In genomic region chr13:60193273-60193672, GRCm38 (mm10) we compare ENCODE assay signal across 23 mouse cellular contexts. TPM values are rescaled to one million over a fixed set of nuclear protein-coding genes. Genes with fewer than 3 reads are reported as not detected.
DNase-seq lines count a peak whose midpoint lies in the region; ATAC-seq lines count a peak whose summit lies in the region.
"Had no signal": no experiment of that assay in that cellular context is flagged by ENCODE, and none has a peak within 500 bp of the region (broad histone marks: within the 10 kb centered on the region; RNA-seq: fewer than 3 reads in every experiment).

No protein-coding gene starts in this region.

- no peak for DNase-seq in limb, embryonic 10.5 days (ENCODE audit: low spot score)
- peak; percentile 52 for DNase-seq in NIH3T3 (ENCODE audit: low read depth)
- no peak for DNase-seq in frontal cortex, postnatal 36 days (ENCODE audit: low spot score in 2 of 2)
- no peak for DNase-seq in hindbrain, embryonic 14.5 days (ENCODE audit: low spot score)
- DNase-seq: adrenal gland, postnatal 14 days; cerebellum, adult 18-20 months; cerebellum, postnatal 25 days; heart, adult 18-20 months; kidney, adult 18-20 months; kidney, postnatal 14 days; lung, adult 2 months; right cerebral cortex, postnatal 4 days; thymus, postnatal 14 days had no signal

- peaks cover 17% of the 10 kb centered on the region for H3K4me1 ChIP-seq in limb, embryonic 12.5 days (replicated peaks)
- H3K4me1 ChIP-seq in limb, embryonic 10.5 days = no peaks in the 10 kb centered on the region
- peaks cover 8% of the 10 kb centered on the region for H3K4me1 ChIP-seq in embryonic facial prominence, embryonic 15.5 days
- H3K4me1 ChIP-seq in limb, embryonic 15.5 days = peaks cover 12% of the 10 kb centered on the region
- no peaks in the 10 kb centered on the region for H3K4me1 ChIP-seq in kidney, embryonic 14.5 days (ENCODE audit: control insufficient read depth, insufficient read depth, low read length)
- H3K4me1 ChIP-seq in hindbrain, embryonic 14.5 days (replicated peaks; ENCODE audit: control insufficient read depth, insufficient read depth, low read length) = no peaks in the 10 kb centered on the region
- H3K4me1 ChIP-seq: forebrain, embryonic 12.5 days; hindbrain, embryonic 15.5 days; liver, embryonic 12.5 days had no signal

- H3K27ac ChIP-seq in limb, embryonic 12.5 days = peak overlapping the region; percentile 24
- H3K27ac ChIP-seq in limb, embryonic 10.5 days = no peak overlapping the region
- H3K27ac ChIP-seq in embryonic facial prominence, embryonic 15.5 days (replicated peaks) = peak overlapping the region; percentile 22; the same call in 1 of the 2 replicates
- peak overlapping the region; percentile 52 for H3K27ac ChIP-seq in limb, embryonic 15.5 days
- H3K27ac ChIP-seq in kidney, embryonic 14.5 days (ENCODE audit: low read depth, low read length) = no peak overlapping the region
- H3K27ac ChIP-seq in hindbrain, embryonic 14.5 days = no peak overlapping the region
- H3K27ac ChIP-seq: forebrain, embryonic 12.5 days; heart, embryonic 13.5 days; hindbrain, embryonic 15.5 days; liver, embryonic 12.5 days had no signal

- no peak overlapping the region for H3K4me3 ChIP-seq in limb, embryonic 12.5 days (replicated peaks)
- H3K4me3 ChIP-seq in limb, embryonic 10.5 days = no peak overlapping the region
- no peak overlapping the region for H3K4me3 ChIP-seq in embryonic facial prominence, embryonic 15.5 days (replicated peaks)
- no peak overlapping the region for H3K4me3 ChIP-seq in limb, embryonic 15.5 days
- no peak overlapping the region for H3K4me3 ChIP-seq in kidney, embryonic 14.5 days (ENCODE audit: low read length)
- no peak overlapping the region for H3K4me3 ChIP-seq in hindbrain, embryonic 14.5 days (replicated peaks; ENCODE audit: low read length)
- H3K4me3 ChIP-seq: forebrain, embryonic 12.5 days; heart, embryonic 13.5 days; hindbrain, embryonic 15.5 days; liver, embryonic 12.5 days had no signal

- no peak overlapping the region for H3K4me2 ChIP-seq in limb, embryonic 12.5 days
- H3K4me2 ChIP-seq in embryonic facial prominence, embryonic 15.5 days (replicated peaks) = peak overlapping the region; percentile 25; the same call in 1 of the 2 replicates
- no peak overlapping the region for H3K4me2 ChIP-seq in limb, embryonic 15.5 days
- no peak overlapping the region for H3K4me2 ChIP-seq in kidney, embryonic 14.5 days (replicated peaks; ENCODE audit: low read depth, low read length)
- no peak overlapping the region for H3K4me2 ChIP-seq in hindbrain, embryonic 14.5 days (replicated peaks)
- H3K4me2 ChIP-seq: forebrain, embryonic 12.5 days; heart, embryonic 13.5 days; hindbrain, embryonic 15.5 days; liver, embryonic 12.5 days had no signal

- no peak for ATAC-seq in limb, embryonic 12.5 days (ENCODE audit: insufficient number of reproducible peaks, insufficient read depth, low FRiP score, low TSS enrichment, low read depth)
- peak; percentile 47; the same call in 1 of the 2 replicates for ATAC-seq in embryonic facial prominence, embryonic 15.5 days (ENCODE audit: insufficient number of reproducible peaks, low FRiP score, low TSS enrichment, low read depth)
- ATAC-seq in limb, embryonic 15.5 days (ENCODE audit: insufficient number of reproducible peaks, low FRiP score, low TSS enrichment, low read depth) = peak; percentile 58; the same call in 1 of the 2 replicates
- ATAC-seq in kidney, embryonic 14.5 days (ENCODE audit: low FRiP score, low TSS enrichment) = no peak
- no peak for ATAC-seq in hindbrain, embryonic 14.5 days (ENCODE audit: low FRiP score)
- ATAC-seq: activated CD4-positive, CD25-positive, alpha-beta regulatory T cell, adult 4 months; liver, embryonic 12.5 days; midbrain, embryonic 16.5 days had no signal

- H3K9me3 ChIP-seq in limb, embryonic 12.5 days = 0 out of 2 replicates have a peak, but pooled peaks cover 5% of the 10 kb centered on the region
- H3K9me3 ChIP-seq in limb, embryonic 10.5 days (replicated peaks) = no peaks in the 10 kb centered on the region; the same call in 1 of the 2 replicates
- H3K9me3 ChIP-seq in embryonic facial prominence, embryonic 15.5 days (replicated peaks) = no peaks in the 10 kb centered on the region
- H3K9me3 ChIP-seq in limb, embryonic 15.5 days = no peaks in the 10 kb centered on the region
- H3K9me3 ChIP-seq in kidney, embryonic 14.5 days (ENCODE audit: control insufficient read depth, low read length) = no peaks in the 10 kb centered on the region
- H3K9me3 ChIP-seq in hindbrain, embryonic 14.5 days (ENCODE audit: control insufficient read depth, low read length) = no peaks in the 10 kb centered on the region
- H3K9me3 ChIP-seq: forebrain, embryonic 12.5 days; heart, embryonic 13.5 days; hindbrain, embryonic 15.5 days had no signal

- H3K27me3 ChIP-seq in limb, embryonic 12.5 days = no peaks in the 10 kb centered on the region
- H3K27me3 ChIP-seq in limb, embryonic 10.5 days (ENCODE audit: low read depth, poor library complexity, severe bottlenecking) = no peaks in the 10 kb centered on the region
- no peaks in the 10 kb centered on the region for H3K27me3 ChIP-seq in embryonic facial prominence, embryonic 15.5 days
- H3K27me3 ChIP-seq in limb, embryonic 15.5 days = no peaks in the 10 kb centered on the region
- no peaks in the 10 kb centered on the region for H3K27me3 ChIP-seq in kidney, embryonic 14.5 days (ENCODE audit: control insufficient read depth, insufficient read depth, low read length)
- no peaks in the 10 kb centered on the region for H3K27me3 ChIP-seq in hindbrain, embryonic 14.5 days (ENCODE audit: control insufficient read depth, insufficient read depth, low read length)
- H3K27me3 ChIP-seq: forebrain, embryonic 12.5 days; heart, embryonic 13.5 days; hindbrain, embryonic 15.5 days had no signal

- no peak overlapping the region for H3K9ac ChIP-seq in limb, embryonic 12.5 days (replicated peaks)
- H3K9ac ChIP-seq in embryonic facial prominence, embryonic 15.5 days = no peak overlapping the region
- H3K9ac ChIP-seq in limb, embryonic 15.5 days = no peak overlapping the region
- no peak overlapping the region for H3K9ac ChIP-seq in kidney, embryonic 14.5 days (ENCODE audit: low read depth, low read length)
- no peak overlapping the region for H3K9ac ChIP-seq in hindbrain, embryonic 14.5 days
- H3K9ac ChIP-seq: forebrain, embryonic 12.5 days; heart, embryonic 13.5 days; hindbrain, embryonic 15.5 days; liver, embryonic 12.5 days had no signal

- H3K36me3 ChIP-seq in limb, embryonic 12.5 days = no peaks in the 10 kb centered on the region
- no peaks in the 10 kb centered on the region for H3K36me3 ChIP-seq in limb, embryonic 10.5 days
- H3K36me3 ChIP-seq in embryonic facial prominence, embryonic 15.5 days = no peaks in the 10 kb centered on the region
- H3K36me3 ChIP-seq in limb, embryonic 15.5 days = no peaks in the 10 kb centered on the region
- H3K36me3 ChIP-seq in kidney, embryonic 14.5 days (ENCODE audit: control insufficient read depth, insufficient read depth, low read length) = no peaks in the 10 kb centered on the region
- H3K36me3 ChIP-seq in hindbrain, embryonic 14.5 days (replicated peaks; ENCODE audit: control insufficient read depth, insufficient read depth) = no peaks in the 10 kb centered on the region
- H3K36me3 ChIP-seq: forebrain, embryonic 12.5 days; heart, embryonic 13.5 days; hindbrain, embryonic 15.5 days; liver, embryonic 12.5 days had no signal

- WGBS in limb, embryonic 12.5 days = 42% methylated on average over 6 of the region's 6 CpGs
- WGBS in limb, embryonic 10.5 days = 70% methylated on average over 6 of the region's 6 CpGs
- WGBS in embryonic facial prominence, embryonic 15.5 days = 8% methylated on average over 6 of the region's 6 CpGs
- 19% methylated on average over 6 of the region's 6 CpGs for WGBS in limb, embryonic 15.5 days
- WGBS in kidney, embryonic 14.5 days = 40% methylated on average over 6 of the region's 6 CpGs
- 70% methylated on average over 6 of the region's 6 CpGs for WGBS in hindbrain, embryonic 14.5 days

RNA-seq across cellular contexts. Expression of gene Gas1, which starts 16.1 kb away (rescaled TPM):
- 318 and 346 TPM in 2 replicates for polyA plus RNA-seq in limb, embryonic 12.5 days (2016; fragmentation: Nextera tagmentation; extraction: Ambion mirVana)
- 143 and 161 TPM in 2 replicates for polyA plus RNA-seq in limb, embryonic 10.5 days (2016; fragmentation: Nextera tagmentation; extraction: Ambion mirVana)
- polyA plus RNA-seq in embryonic facial prominence, embryonic 15.5 days (2015; fragmentation: Nextera tagmentation; extraction: Ambion mirVana) = 236 and 242 TPM in 2 replicates
- polyA plus RNA-seq in limb, embryonic 15.5 days (2015; fragmentation: Nextera tagmentation; extraction: Ambion mirVana) = 233 and 299 TPM in 2 replicates
- polyA plus RNA-seq in kidney, embryonic 14.5 days (2014; fragmentation: Nextera tagmentation; extraction: Ambion mirVana) = 143 and 146 TPM in 2 replicates
- polyA plus RNA-seq in hindbrain, embryonic 14.5 days (2014; fragmentation: Nextera tagmentation; extraction: Ambion mirVana) = 19.3 and 26.0 TPM in 2 replicates
- polyA plus RNA-seq: activated CD4-positive, CD25-positive, alpha-beta regulatory T cell, adult 4 months had no signal

Comparison
In these comparisons a context has a peak if more than half of its experiments do, and no peak if none do; other contexts are left out.
1. ATAC-seq: peak in embryonic facial prominence, embryonic 15.5 days (single experiment) and limb, embryonic 15.5 days (single experiment); none in limb, embryonic 12.5 days (single experiment), kidney, embryonic 14.5 days (single experiment) and hindbrain, embryonic 14.5 days (single experiment).
2. H3K27ac ChIP-seq: peak in limb, embryonic 12.5 days (single experiment), embryonic facial prominence, embryonic 15.5 days (single experiment) and limb, embryonic 15.5 days (single experiment); none in limb, embryonic 10.5 days (single experiment), kidney, embryonic 14.5 days (single experiment) and hindbrain, embryonic 14.5 days (single experiment).